Mouse (Mus musculus) heart, embryonic 13.5 days (tissue): ENCODE data around the gene Tmem231. TPM values are rescaled to one million over a fixed set of nuclear protein-coding genes. Genes with fewer than 3 reads are reported as not detected.

Experiments used
- ATAC-seq: fragments of 200-750 bp; cut with Nextera tagmentation; 2 replicates; pipeline ENCODE4 v1.8.0; 2017; ENCODE audit warnings: moderate TSS enrichment; ENCODE audit not compliant: insufficient number of reproducible peaks, low FRiP score, low TSS enrichment; ENCODE audit errors: extremely low read depth
- H3K27ac ChIP-seq: fragments of 300-500 bp; sonication (generic); replicated peaks from 2 replicates; pipeline ENCODE4 v1.5.1; 2015; ENCODE audit warnings: moderate library complexity, mild to moderate bottlenecking, inconsistent platforms
- H3K27me3 ChIP-seq: fragments of 300-500 bp; sonication (generic); replicated peaks from 2 replicates; pipeline ENCODE4 v1.6.1; 2015; ENCODE audit warnings: mild to moderate bottlenecking, inconsistent platforms
- H3K36me3 ChIP-seq: fragments of 300-500 bp; sonication (generic); 2 replicates; pipeline ENCODE4 v1.6.1; 2015; ENCODE audit warnings: mild to moderate bottlenecking, inconsistent platforms
- H3K4me1 ChIP-seq: fragments of 300-500 bp; sonication (generic); 2 replicates; pipeline ENCODE4 v1.6.1; 2015; ENCODE audit warnings: inconsistent platforms
- H3K4me2 ChIP-seq: fragments of 300-500 bp; sonication (generic); 2 replicates; pipeline ENCODE4 v1.6.1; 2015; ENCODE audit warnings: inconsistent platforms, mild to moderate bottlenecking, moderate library complexity
- H3K4me3 ChIP-seq: fragments of 300-500 bp; sonication (generic); 2 replicates; pipeline ENCODE4 v1.5.1; 2015; ENCODE audit warnings: moderate library complexity, mild to moderate bottlenecking, inconsistent platforms
- H3K9ac ChIP-seq: fragments of 300-500 bp; sonication (generic); 2 replicates; pipeline ENCODE4 v1.6.1; 2015; ENCODE audit warnings: inconsistent platforms, mild to moderate bottlenecking, moderate library complexity
- H3K9me3 ChIP-seq: fragments of 300-500 bp; sonication (generic); 2 replicates; pipeline ENCODE4 v1.6.1; 2016; ENCODE audit warnings: inconsistent platforms
- WGBS: fragments of 180-500 bp; shearing (Covaris S2); methylation state at CpG from one replicate; pipeline ENCODE4 v1.1.7; 2015; ENCODE audit warnings: mixed read lengths; 5-methylcytosine and 5-hydroxymethylcytosine counted together
- polyA plus RNA-seq: library from polyadenylated mRNA; unstranded; fragments of >200 nt; fragmentation: Nextera tagmentation; extraction: Ambion mirVana; gene quantifications from 2 replicates; pipeline ENCODE4 v1.2.1, GENCODE M21; 2015

The Tmem231 gene
- polyA plus RNA-seq, 1 experiment from 2014 or later, result 5.0 TPM

DNA sequence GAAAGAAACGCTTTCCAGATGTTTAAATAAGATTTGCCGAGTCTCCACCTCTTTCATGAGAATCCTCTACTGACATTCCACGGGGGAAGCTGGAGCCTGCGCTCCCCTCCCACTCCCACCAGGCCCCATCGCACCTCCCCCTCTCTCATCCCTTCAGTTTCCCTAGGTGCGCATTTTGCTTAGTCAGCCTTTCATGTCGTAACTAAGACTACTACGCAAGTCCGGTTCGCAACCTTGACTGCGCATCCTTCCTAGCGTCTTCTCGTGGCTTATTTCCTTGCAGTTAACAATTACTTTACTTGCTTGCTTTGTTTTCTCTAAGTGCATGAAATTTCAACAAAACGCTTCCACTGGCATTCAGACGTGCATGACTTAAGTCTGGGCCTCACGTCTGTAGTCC lies 2.0 kb downstream of the Tmem231 start:
- 80% methylated on average over 16 of the region's 16 CpGs for WGBS
- no peak overlapping the region for H3K27ac ChIP-seq
- H3K4me1 ChIP-seq, result peaks cover 16% of the 10 kb centered on the region
- H3K4me3 ChIP-seq, result no peak overlapping the region
- H3K27me3 ChIP-seq, result peaks cover 5% of the 10 kb centered on the region; the same call in 1 of the 2 replicates
- H3K9me3 ChIP-seq, result no peaks in the 10 kb centered on the region
- no peaks in the 10 kb centered on the region for H3K36me3 ChIP-seq
- H3K4me2 ChIP-seq, result no peak overlapping the region
- ATAC-seq, result no peak
- no peak overlapping the region for H3K9ac ChIP-seq

DNA sequence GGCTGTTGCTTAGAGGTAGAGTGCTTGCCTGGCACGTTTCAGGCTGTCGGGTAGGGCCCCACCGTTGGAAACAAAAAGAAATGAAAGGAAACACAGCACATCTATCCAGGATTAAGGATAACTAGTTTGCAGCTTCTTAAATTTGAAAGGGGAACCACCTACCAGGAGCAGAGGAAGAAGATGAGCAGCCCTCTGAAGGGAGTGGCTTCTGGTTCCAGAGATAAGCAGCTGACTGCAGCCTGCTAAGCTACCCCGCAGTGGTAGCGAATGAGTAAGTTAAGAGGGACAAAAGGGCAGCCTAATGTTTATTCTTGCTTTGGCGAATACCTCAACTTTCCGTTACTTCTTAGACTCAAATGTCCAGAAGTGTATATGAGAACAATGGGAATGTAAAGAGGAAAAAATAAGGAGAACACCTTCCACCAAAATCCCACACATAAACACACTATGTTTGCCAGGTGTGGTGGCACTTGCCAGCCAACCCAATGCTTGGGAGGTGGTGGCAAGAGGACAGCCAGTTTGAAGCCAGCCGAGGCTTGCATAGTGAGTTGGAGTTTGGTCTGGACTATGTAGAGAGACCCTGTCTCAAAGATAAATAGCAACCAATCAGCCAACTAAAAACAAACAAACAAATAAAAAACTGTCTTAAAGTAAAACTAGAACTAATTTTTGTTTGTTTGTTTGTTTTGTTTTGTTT lies 3.9 kb downstream of the Tmem231 start:
- Histone ChIP-seq H3K27ac (peak overlapping the region; percentile 3; the same call in 1 of the 2 replicates), H3K4me1 (peaks cover 21% of the 10 kb centered on the region), H3K4me3 (no peak overlapping the region), H3K4me2 (no peak overlapping the region), H3K36me3 (no peaks in the 10 kb centered on the region), H3K27me3 (peaks cover 5% of the 10 kb centered on the region; the same call in 1 of the 2 replicates), H3K9ac (no peak overlapping the region), H3K9me3 (no peaks in the 10 kb centered on the region)
- ATAC-seq, result no peak
- WGBS, result 46% methylated on average over 8 of the region's 8 CpGs

GRCm38 (mm10) chr8:111924976-111925375 lies 8.7 kb downstream of the Tmem231 start:
- Histone ChIP-seq H3K4me1 (peaks cover 8% of the 10 kb centered on the region), H3K27me3 (no peaks in the 10 kb centered on the region), H3K36me3 (no peaks in the 10 kb centered on the region), H3K9me3 (no peaks in the 10 kb centered on the region), H3K4me2 (no peak overlapping the region), H3K9ac (no peak overlapping the region), H3K4me3 (no peak overlapping the region), H3K27ac (no peak overlapping the region)
- no peak for ATAC-seq
- 26% methylated on average over 7 of the region's 7 CpGs for WGBS

- H3K27ac ChIP-seq, result no peak overlapping the region
- H3K9me3 ChIP-seq, result no peaks in the 10 kb centered on the region
- peaks cover 8% of the 10 kb centered on the region for H3K4me1 ChIP-seq
- no peak overlapping the region for H3K9ac ChIP-seq
- no peaks in the 10 kb centered on the region for H3K27me3 ChIP-seq
- WGBS, result 23% methylated on average over 10 of the region's 10 CpGs
- no peak overlapping the region for H3K4me3 ChIP-seq
- H3K36me3 ChIP-seq, result no peaks in the 10 kb centered on the region; the same call in 1 of the 2 replicates
- ATAC-seq, result no peak
- H3K4me2 ChIP-seq, result peak overlapping the region; percentile 42
Measured at GRCm38 (mm10) chr8:111923383-111923804, 10.3 kb downstream of the Tmem231 start.

GRCm38 (mm10) chr8:111920971-111921370 lies 12.7 kb downstream of the Tmem231 start:
- H3K27ac ChIP-seq, result no peak overlapping the region
- no peak overlapping the region for H3K9ac ChIP-seq
- no peaks in the 10 kb centered on the region for H3K9me3 ChIP-seq
- H3K36me3 ChIP-seq, result no peaks in the 10 kb centered on the region; the same call in 1 of the 2 replicates
- no peaks in the 10 kb centered on the region for H3K27me3 ChIP-seq
- H3K4me2 ChIP-seq, result no peak overlapping the region
- no peak overlapping the region for H3K4me3 ChIP-seq
- no peak for ATAC-seq
- peaks cover 8% of the 10 kb centered on the region for H3K4me1 ChIP-seq
- 69% methylated on average over 4 of the region's 4 CpGs for WGBS

DNA sequence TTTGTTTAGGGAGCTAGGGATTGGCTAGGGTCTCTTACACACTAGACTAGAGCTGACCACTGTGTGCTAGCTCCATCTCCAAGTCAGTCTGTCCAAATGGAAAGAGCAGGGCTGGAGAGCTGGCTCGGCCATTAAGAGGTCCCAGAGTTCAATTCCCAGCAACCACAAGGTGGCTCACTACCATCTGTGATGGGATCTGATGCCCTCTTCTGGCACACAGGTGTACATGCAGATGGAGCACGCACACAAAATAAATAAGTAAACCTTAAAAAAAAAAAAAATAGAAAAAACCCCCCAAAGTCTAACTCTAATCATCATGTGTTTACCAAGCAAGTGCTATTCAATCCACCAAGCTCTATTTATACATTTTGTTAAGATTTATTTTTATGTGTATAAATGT lies 14.0 kb downstream of the Tmem231 start:
- no peak overlapping the region for H3K27ac ChIP-seq
- peaks cover under 1% of the 10 kb centered on the region for H3K4me1 ChIP-seq
- H3K9ac ChIP-seq, result no peak overlapping the region
- H3K9me3 ChIP-seq, result no peaks in the 10 kb centered on the region
- H3K4me3 ChIP-seq, result no peak overlapping the region
- 75% methylated on average over 2 of the region's 2 CpGs for WGBS
- no peak for ATAC-seq
- no peaks in the 10 kb centered on the region for H3K27me3 ChIP-seq
- no peak overlapping the region for H3K4me2 ChIP-seq
- no peaks in the 10 kb centered on the region; the same call in 1 of the 2 replicates for H3K36me3 ChIP-seq

DNA sequence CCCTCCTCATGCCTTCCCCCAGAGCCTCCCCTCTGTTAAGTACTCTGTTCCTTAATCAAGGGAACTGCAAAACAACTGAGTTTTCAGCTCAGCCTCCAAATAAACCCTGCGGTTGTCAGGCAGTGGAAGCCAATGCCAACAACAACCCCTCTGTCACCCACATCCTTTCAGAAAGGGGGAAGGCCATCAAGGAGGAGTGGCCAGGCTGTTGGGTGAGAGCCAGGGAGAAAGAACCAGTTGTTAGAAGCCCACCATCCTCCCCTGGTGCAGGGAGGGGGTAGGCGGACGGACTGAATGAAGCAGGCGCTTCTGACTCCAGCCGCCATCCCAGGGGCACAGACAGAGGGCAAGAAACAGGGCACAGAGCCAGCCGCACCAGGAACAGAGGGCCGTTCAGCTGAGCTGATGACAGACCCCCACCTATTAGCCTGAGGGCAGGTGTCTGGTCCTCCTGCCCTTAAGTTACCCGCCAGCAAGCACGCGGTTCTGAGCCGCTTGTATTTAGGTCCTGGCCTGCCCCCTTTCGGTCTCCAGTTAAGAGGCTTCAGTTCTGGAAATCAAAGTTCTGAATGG lies 20.7 kb downstream of the Tmem231 start:
- no peak overlapping the region for H3K4me3 ChIP-seq
- H3K9me3 ChIP-seq, result no peaks in the 10 kb centered on the region
- no peak overlapping the region for H3K9ac ChIP-seq
- no peaks in the 10 kb centered on the region for H3K36me3 ChIP-seq
- peaks cover 19% of the 10 kb centered on the region for H3K4me1 ChIP-seq
- H3K27me3 ChIP-seq, result peaks cover 52% of the 10 kb centered on the region
- H3K4me2 ChIP-seq, result peak overlapping the region; percentile 42
- H3K27ac ChIP-seq, result no peak overlapping the region
- 39% methylated on average over 12 of the region's 12 CpGs for WGBS
- ATAC-seq, result no peak

DNA sequence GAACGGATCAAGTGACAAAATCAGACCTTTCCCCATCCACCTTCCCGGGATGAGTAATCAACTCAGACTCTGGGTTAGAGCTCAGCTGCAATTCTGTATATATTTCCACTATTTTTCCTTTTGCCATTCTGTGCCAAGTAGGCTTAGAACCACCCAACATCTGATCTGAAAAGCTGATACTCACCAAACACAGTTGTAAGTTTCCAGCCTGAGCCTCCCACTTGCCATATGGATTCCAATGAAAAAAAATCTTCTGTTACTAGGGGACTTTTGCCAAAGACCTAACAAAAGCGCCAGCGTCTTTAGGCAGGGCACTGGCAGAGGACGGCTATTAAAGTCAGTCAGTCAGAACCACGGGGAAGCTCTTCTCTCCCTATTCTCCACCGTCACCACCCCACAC lies 22.1 kb downstream of the Tmem231 start:
- Histone ChIP-seq H3K4me3 (no peak overlapping the region), H3K4me2 (no peak overlapping the region), H3K27me3 (peaks cover 53% of the 10 kb centered on the region), H3K4me1 (peaks cover 19% of the 10 kb centered on the region), H3K27ac (no peak overlapping the region), H3K9me3 (no peaks in the 10 kb centered on the region), H3K9ac (no peak overlapping the region), H3K36me3 (no peaks in the 10 kb centered on the region)
- no peak for ATAC-seq
- 61% methylated on average over 7 of the region's 7 CpGs for WGBS

- Histone ChIP-seq H3K27ac (no peak within 1 kb of the TSS), H3K36me3 (no peaks in the 10 kb centered on the region), H3K4me1 (peaks cover 19% of the 10 kb centered on the region), H3K9me3 (no peaks in the 10 kb centered on the region), H3K27me3 (peaks cover 53% of the 10 kb centered on the region), H3K4me3 (peak within 1 kb of the TSS; percentile 50), H3K9ac (peak within 1 kb of the TSS; percentile 69), H3K4me2 (peak within 1 kb of the TSS; percentile 77)
- WGBS, result 7% methylated on average over 47 of the region's 47 CpGs
- no peak; the same call in 1 of the 2 replicates for ATAC-seq
Measured at GRCm38 (mm10) chr8:111909621-111910450, 23.8 kb downstream of the Tmem231 start, which contains the start of gene Chst5. TSS of gene Chst5 (minus strand) at chr8:111910447.

DNA sequence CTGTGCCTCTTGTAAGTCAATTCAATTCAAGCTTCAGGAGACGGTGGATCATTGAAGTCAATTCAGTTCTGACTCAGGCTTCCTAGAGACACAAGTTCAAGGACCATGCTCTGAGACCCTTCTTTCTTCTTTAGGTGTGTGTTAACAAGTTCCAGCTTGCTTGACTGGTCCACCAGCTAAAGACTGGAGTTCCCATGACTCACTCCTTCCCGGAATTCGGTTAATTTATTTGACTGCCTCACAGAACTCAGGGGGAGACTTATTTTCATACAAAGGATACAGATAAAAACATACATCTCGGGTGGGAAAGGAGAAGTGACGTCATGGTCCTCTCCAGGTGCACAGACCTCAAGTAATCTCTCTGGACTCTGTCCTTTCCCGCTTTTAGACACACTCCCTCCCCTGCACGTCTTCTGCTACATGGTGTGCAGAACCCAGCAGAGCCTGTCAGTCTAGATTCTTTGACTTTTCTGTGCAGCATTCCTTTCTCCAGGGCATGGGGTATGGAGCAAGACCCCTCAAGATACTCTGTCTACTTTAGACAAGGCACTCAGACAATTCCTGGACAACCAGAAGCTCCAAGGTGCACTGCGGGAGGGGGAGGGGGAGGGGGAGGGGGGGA lies 28.1 kb downstream of the Tmem231 start:
- no peak overlapping the region for H3K4me3 ChIP-seq
- WGBS, result 45% methylated on average over 7 of the region's 8 CpGs
- H3K9me3 ChIP-seq, result no peaks in the 10 kb centered on the region
- peaks cover 25% of the 10 kb centered on the region for H3K27me3 ChIP-seq
- H3K9ac ChIP-seq, result no peak overlapping the region
- H3K36me3 ChIP-seq, result no peaks in the 10 kb centered on the region
- H3K27ac ChIP-seq, result no peak overlapping the region
- ATAC-seq, result no peak
- H3K4me1 ChIP-seq, result peaks cover 18% of the 10 kb centered on the region
- no peak overlapping the region for H3K4me2 ChIP-seq

GRCm38 (mm10) chr8:111902080-111902479 lies 31.6 kb downstream of the Tmem231 start:
- no peak overlapping the region for H3K27ac ChIP-seq
- peaks cover 8% of the 10 kb centered on the region for H3K4me1 ChIP-seq
- no peak for ATAC-seq
- no peaks in the 10 kb centered on the region for H3K9me3 ChIP-seq
- no peak overlapping the region for H3K4me3 ChIP-seq
- no peaks in the 10 kb centered on the region for H3K36me3 ChIP-seq
- 12% methylated on average over 5 of the region's 5 CpGs for WGBS
- no peak overlapping the region for H3K4me2 ChIP-seq
- H3K27me3 ChIP-seq, result no peaks in the 10 kb centered on the region
- no peak overlapping the region for H3K9ac ChIP-seq
